Mouse (Mus musculus) liver, embryonic 12.5 days (tissue): ENCODE results near the gene Elovl6. TPM values are rescaled to one million over a fixed set of nuclear protein-coding genes. Genes with fewer than 3 reads are reported as not detected.

Experiments
- ATAC-seq: fragments of 200-750 bp; cut with Nextera tagmentation; 2 replicates; pipeline ENCODE4 v1.8.0; 2017; ENCODE audit warnings: moderate number of reproducible peaks, mild to moderate bottlenecking, moderate library complexity
- H3K27ac ChIP-seq: fragments of 300-500 bp; sonication (generic); 2 replicates; pipeline ENCODE4 v1.5.1; 2016; ENCODE audit warnings: mild to moderate bottlenecking
- H3K27me3 ChIP-seq: fragments of 300-500 bp; sonication (generic); replicated peaks from 2 replicates; pipeline ENCODE4 v1.6.1; 2016; ENCODE audit warnings: mild to moderate bottlenecking, moderate library complexity
- H3K36me3 ChIP-seq: fragments of 300-500 bp; sonication (generic); 2 replicates; pipeline ENCODE4 v1.6.1; 2016; ENCODE audit warnings: mild to moderate bottlenecking, moderate library complexity
- H3K4me1 ChIP-seq: fragments of 300-500 bp; sonication (generic); 2 replicates; pipeline ENCODE4 v1.6.1; 2016
- H3K4me2 ChIP-seq: fragments of 300-500 bp; sonication (generic); 2 replicates; pipeline ENCODE4 v1.6.1; 2016; ENCODE audit warnings: mild to moderate bottlenecking, moderate library complexity
- H3K4me3 ChIP-seq: fragments of 300-500 bp; sonication (generic); 2 replicates; pipeline ENCODE4 v1.5.1; 2016; ENCODE audit warnings: mild to moderate bottlenecking, moderate library complexity
- H3K9ac ChIP-seq: fragments of 300-500 bp; sonication (generic); 2 replicates; pipeline ENCODE4 v1.6.1; 2016; ENCODE audit warnings: mild to moderate bottlenecking, moderate library complexity
- H3K9me3 ChIP-seq: fragments of 300-500 bp; sonication (generic); replicated peaks from 2 replicates; pipeline ENCODE4 v1.6.1; 2016; ENCODE audit warnings: mild to moderate bottlenecking, moderate library complexity
- WGBS: fragments of 180-500 bp; shearing (Covaris S2); methylation state at CpG from one replicate; pipeline ENCODE4 v1.1.7; 2016; ENCODE audit not compliant: insufficient replicate concordance; 5-methylcytosine and 5-hydroxymethylcytosine counted together
- polyA plus RNA-seq: library from polyadenylated mRNA; unstranded; fragments of >200 nt; fragmentation: Nextera tagmentation; extraction: Ambion mirVana; gene quantifications from 2 replicates; pipeline ENCODE4 v1.2.1, GENCODE M21; 2016

The Elovl6 gene
- polyA plus RNA-seq, 1 experiment from 2014 or later = 14.3 TPM

GRCm38 (mm10) chr3:129545228-129545627 lies 13.1 kb downstream of the Elovl6 start:
- Histone ChIP-seq H3K4me2 (no peak overlapping the region), H3K27ac (no peak overlapping the region), H3K4me3 (no peak overlapping the region), H3K36me3 (peaks cover 47% of the 10 kb centered on the region), H3K27me3 (no peaks in the 10 kb centered on the region), H3K4me1 (peaks cover 23% of the 10 kb centered on the region), H3K9ac (no peak overlapping the region), H3K9me3 (no peaks in the 10 kb centered on the region)
- WGBS = 68% methylated on average over 1 of the region's 1 CpGs
- no peak for ATAC-seq

- Histone ChIP-seq H3K4me3 (no peak overlapping the region), H3K36me3 (peaks cover 47% of the 10 kb centered on the region), H3K27me3 (no peaks in the 10 kb centered on the region), H3K4me2 (no peak overlapping the region), H3K27ac (no peak overlapping the region), H3K9me3 (no peaks in the 10 kb centered on the region), H3K9ac (no peak overlapping the region), H3K4me1 (peaks cover 25% of the 10 kb centered on the region)
- WGBS = 79% methylated on average over 6 of the region's 6 CpGs
- no peak for ATAC-seq
Observed at GRCm38 (mm10) chr3:129545801-129546200, 13.6 kb downstream of the Elovl6 start.

- Histone ChIP-seq H3K36me3 (peaks cover 29% of the 10 kb centered on the region), H3K4me3 (no peak overlapping the region), H3K4me2 (no peak overlapping the region), H3K27ac (0 out of 2 replicates have a peak overlapping the region, but pooled peaks have one; percentile 14), H3K9ac (no peak overlapping the region), H3K9me3 (no peaks in the 10 kb centered on the region), H3K4me1 (peaks cover 40% of the 10 kb centered on the region), H3K27me3 (no peaks in the 10 kb centered on the region)
- 59% methylated on average over 8 of the region's 8 CpGs for WGBS
- no peak for ATAC-seq
Observed at GRCm38 (mm10) chr3:129547837-129548435, 15.8 kb downstream of the Elovl6 start.

GRCm38 (mm10) chr3:129548760-129549159 lies 16.6 kb downstream of the Elovl6 start:
- Histone ChIP-seq H3K4me3 (no peak overlapping the region), H3K27ac (no peak overlapping the region), H3K9me3 (no peaks in the 10 kb centered on the region), H3K36me3 (peaks cover 22% of the 10 kb centered on the region), H3K4me2 (no peak overlapping the region), H3K27me3 (no peaks in the 10 kb centered on the region), H3K9ac (no peak overlapping the region), H3K4me1 (peaks cover 49% of the 10 kb centered on the region)
- WGBS = 74% methylated on average over 8 of the region's 8 CpGs
- no peak for ATAC-seq

- no peak for ATAC-seq
- H3K36me3 ChIP-seq = peaks cover 15% of the 10 kb centered on the region; the same call in 1 of the 2 replicates
- no peak overlapping the region for H3K9ac ChIP-seq
- H3K9me3 ChIP-seq = no peaks in the 10 kb centered on the region
- no peaks in the 10 kb centered on the region for H3K27me3 ChIP-seq
- H3K27ac ChIP-seq = no peak overlapping the region
- H3K4me2 ChIP-seq = no peak overlapping the region
- no peak overlapping the region for H3K4me3 ChIP-seq
- H3K4me1 ChIP-seq = peaks cover 55% of the 10 kb centered on the region
- whole genome bisulfite sequencing = 58% methylated on average over 5 of the region's 5 CpGs
Observed at GRCm38 (mm10) chr3:129549546-129549945, 17.4 kb downstream of the Elovl6 start.

- Histone ChIP-seq H3K4me2 (no peak overlapping the region), H3K27me3 (no peaks in the 10 kb centered on the region), H3K4me1 (peaks cover 50% of the 10 kb centered on the region), H3K4me3 (no peak overlapping the region), H3K27ac (no peak overlapping the region), H3K9ac (no peak overlapping the region), H3K9me3 (no peaks in the 10 kb centered on the region), H3K36me3 (peaks cover 15% of the 10 kb centered on the region; the same call in 1 of the 2 replicates)
- no peak for ATAC-seq
- WGBS = 62% methylated on average over 9 of the region's 9 CpGs
Observed at GRCm38 (mm10) chr3:129551581-129552290, 19.6 kb downstream of the Elovl6 start.

GRCm38 (mm10) chr3:129552370-129552769 lies 20.2 kb downstream of the Elovl6 start:
- Histone ChIP-seq H3K9me3 (no peaks in the 10 kb centered on the region), H3K27me3 (no peaks in the 10 kb centered on the region), H3K36me3 (peaks cover 15% of the 10 kb centered on the region; the same call in 1 of the 2 replicates), H3K9ac (no peak overlapping the region), H3K4me3 (no peak overlapping the region), H3K4me1 (peaks cover 56% of the 10 kb centered on the region), H3K4me2 (no peak overlapping the region), H3K27ac (no peak overlapping the region)
- 59% methylated on average over 6 of the region's 6 CpGs for WGBS
- ATAC-seq = no peak

GRCm38 (mm10) chr3:129553173-129553572 lies 21.0 kb downstream of the Elovl6 start:
- peak overlapping the region; percentile 11; the same call in 1 of the 2 replicates for H3K4me3 ChIP-seq
- no peak overlapping the region for H3K9ac ChIP-seq
- peaks cover 12% of the 10 kb centered on the region; the same call in 1 of the 2 replicates for H3K36me3 ChIP-seq
- peak; percentile 81 for ATAC-seq
- H3K27me3 ChIP-seq = no peaks in the 10 kb centered on the region
- H3K4me1 ChIP-seq = peaks cover 60% of the 10 kb centered on the region
- peak overlapping the region; percentile 20; the same call in 1 of the 2 replicates for H3K27ac ChIP-seq
- no peaks in the 10 kb centered on the region for H3K9me3 ChIP-seq
- peak overlapping the region; percentile 55 for H3K4me2 ChIP-seq
- 19% methylated on average over 9 of the region's 9 CpGs for WGBS

GRCm38 (mm10) chr3:129553661-129554060 lies 21.5 kb downstream of the Elovl6 start:
- no peak for ATAC-seq
- 47% methylated on average over 10 of the region's 10 CpGs for WGBS
- Histone ChIP-seq H3K27me3 (no peaks in the 10 kb centered on the region), H3K9ac (no peak overlapping the region), H3K27ac (no peak overlapping the region), H3K9me3 (no peaks in the 10 kb centered on the region), H3K4me3 (no peak overlapping the region), H3K36me3 (peaks cover 11% of the 10 kb centered on the region; the same call in 1 of the 2 replicates), H3K4me1 (peaks cover 62% of the 10 kb centered on the region), H3K4me2 (peak overlapping the region; percentile 55)

GRCm38 (mm10) chr3:129554436-129554835 lies 22.3 kb downstream of the Elovl6 start:
- Histone ChIP-seq H3K9me3 (no peaks in the 10 kb centered on the region), H3K4me1 (peaks cover 62% of the 10 kb centered on the region)
- 91% methylated on average over 4 of the region's 4 CpGs for WGBS

GRCm38 (mm10) chr3:129557048-129557447 lies 24.9 kb downstream of the Elovl6 start:
- 74% methylated on average over 9 of the region's 9 CpGs for WGBS
- Histone ChIP-seq H3K27ac (no peak overlapping the region), H3K9me3 (no peaks in the 10 kb centered on the region), H3K4me1 (peaks cover 56% of the 10 kb centered on the region), H3K4me2 (no peak overlapping the region), H3K4me3 (no peak overlapping the region), H3K27me3 (no peaks in the 10 kb centered on the region), H3K36me3 (no peaks in the 10 kb centered on the region; the same call in none of the 2 replicates), H3K9ac (no peak overlapping the region)
- ATAC-seq = no peak

More at GRCm38 (mm10) chr3:129554436-129554835, 22.3 kb downstream of the Elovl6 start:
- ATAC-seq = 0 out of 2 replicates have a peak, but pooled peaks have one; percentile 16
- Histone ChIP-seq H3K27ac (no peak overlapping the region), H3K9ac (no peak overlapping the region), H3K27me3 (no peaks in the 10 kb centered on the region), H3K4me2 (no peak overlapping the region), H3K36me3 (peaks cover 5% of the 10 kb centered on the region; the same call in 1 of the 2 replicates), H3K4me3 (no peak overlapping the region)

- Histone ChIP-seq H3K9ac (no peak overlapping the region), H3K4me2 (no peak overlapping the region), H3K9me3 (no peaks in the 10 kb centered on the region), H3K27me3 (no peaks in the 10 kb centered on the region), H3K36me3 (peaks cover 2% of the 10 kb centered on the region), H3K4me3 (no peak overlapping the region), H3K27ac (no peak overlapping the region), H3K4me1 (peaks cover 51% of the 10 kb centered on the region)
- no peak for ATAC-seq
- WGBS = 77% methylated on average over 7 of the region's 7 CpGs
Observed at GRCm38 (mm10) chr3:129557566-129557965, 25.4 kb downstream of the Elovl6 start.
